Mouse (Mus musculus): ENCODE data around the gene Gfra1. TPM values are rescaled to one million over a fixed set of nuclear protein-coding genes. Genes with fewer than 3 reads are reported as not detected.

Gene Gfra1
- polyA plus RNA-seq, 1 experiment from 2014 or later = 40.4 TPM

GRCm38 (mm10) chr19:58255394-58255793 is 200.3 kb downstream of the Gfra1 start:
- no peak overlapping the region for H3K4me3 ChIP-seq (ENCODE audit: low read depth, low read length)
- no peaks in the 10 kb centered on the region for H3K27me3 ChIP-seq (ENCODE audit: control insufficient read depth, insufficient read depth, low read length)
- ATAC-seq (ENCODE audit: insufficient read depth, low FRiP score, low TSS enrichment) = no peak
- H3K4me1 ChIP-seq (ENCODE audit: control insufficient read depth, insufficient read depth, low read length) = no peaks in the 10 kb centered on the region
- no peak overlapping the region for H3K27ac ChIP-seq (ENCODE audit: low read depth, low read length)
- H3K36me3 ChIP-seq (ENCODE audit: control insufficient read depth, insufficient read depth, low read length) = no peaks in the 10 kb centered on the region
- no peaks in the 10 kb centered on the region for H3K9me3 ChIP-seq (ENCODE audit: control insufficient read depth, low read length)
- WGBS = 86% methylated on average over 7 of the region's 7 CpGs
- H3K9ac ChIP-seq (ENCODE audit: low read length) = no peak overlapping the region
- H3K4me2 ChIP-seq (ENCODE audit: low read depth) = no peak overlapping the region
- no peak for DNase-seq (ENCODE audit: low spot score)

DNA sequence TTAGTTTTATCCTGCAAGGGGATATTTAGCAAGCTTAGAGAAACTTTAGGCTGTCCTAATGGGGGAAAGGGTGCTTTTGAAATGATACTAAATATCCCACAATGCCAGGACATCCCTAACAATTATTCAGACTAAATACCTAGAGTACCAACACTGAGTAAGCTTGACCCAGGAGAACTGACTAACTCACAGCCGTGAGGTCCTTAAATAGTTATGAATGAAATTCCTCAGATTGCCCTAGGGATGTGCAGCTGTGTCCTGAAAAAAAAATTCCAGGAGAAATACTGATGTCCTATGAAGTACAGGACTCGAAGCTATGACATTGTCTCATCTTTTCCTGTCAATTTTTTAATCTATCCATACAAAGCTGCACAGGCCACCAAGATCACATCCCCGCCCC is 201.5 kb downstream of the Gfra1 start:
- WGBS = 72% methylated on average over 3 of the region's 3 CpGs
- no peak for DNase-seq (ENCODE audit: low spot score)
- Histone ChIP-seq H3K9ac (ENCODE audit: low read length) (no peak overlapping the region), H3K4me1 (ENCODE audit: control insufficient read depth, insufficient read depth, low read length) (no peaks in the 10 kb centered on the region), H3K36me3 (ENCODE audit: control insufficient read depth, insufficient read depth, low read length) (no peaks in the 10 kb centered on the region), H3K9me3 (ENCODE audit: control insufficient read depth, low read length) (no peaks in the 10 kb centered on the region), H3K27ac (ENCODE audit: low read depth, low read length) (no peak overlapping the region), H3K4me2 (ENCODE audit: low read depth) (no peak overlapping the region), H3K27me3 (ENCODE audit: control insufficient read depth, insufficient read depth, low read length) (no peaks in the 10 kb centered on the region), H3K4me3 (ENCODE audit: low read depth, low read length) (no peak overlapping the region)
- no peak for ATAC-seq (ENCODE audit: insufficient read depth, low FRiP score, low TSS enrichment)

DNA sequence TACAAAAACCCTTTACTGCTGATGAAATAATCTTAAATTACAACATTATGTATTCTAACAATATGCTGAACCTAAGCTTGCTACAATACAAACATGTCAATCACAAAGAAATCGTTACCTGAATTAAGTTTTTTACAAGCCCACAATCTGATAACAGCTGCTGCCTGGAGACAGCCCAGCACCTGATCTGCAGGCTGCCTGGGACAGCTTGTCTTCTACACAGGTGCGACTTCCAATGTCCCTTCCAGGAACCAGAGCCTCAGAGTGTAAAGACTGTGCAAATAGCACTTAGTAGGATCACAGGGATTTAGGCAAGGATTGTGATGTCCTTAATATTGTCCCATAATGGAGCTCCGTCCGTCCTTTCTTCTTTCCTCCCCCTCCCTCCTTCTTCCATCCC is 204.0 kb downstream of the Gfra1 start:
- Histone ChIP-seq H3K9ac (ENCODE audit: low read length) (no peak overlapping the region), H3K4me2 (ENCODE audit: low read depth) (no peak overlapping the region), H3K36me3 (ENCODE audit: control insufficient read depth, insufficient read depth, low read length) (no peaks in the 10 kb centered on the region), H3K9me3 (ENCODE audit: control insufficient read depth, low read length) (no peaks in the 10 kb centered on the region), H3K27ac (ENCODE audit: low read depth, low read length) (no peak overlapping the region), H3K27me3 (ENCODE audit: control insufficient read depth, insufficient read depth, low read length) (no peaks in the 10 kb centered on the region), H3K4me1 (ENCODE audit: control insufficient read depth, insufficient read depth, low read length) (no peaks in the 10 kb centered on the region), H3K4me3 (ENCODE audit: low read depth, low read length) (no peak overlapping the region)
- WGBS = 89% methylated on average over 4 of the region's 4 CpGs
- no peak for DNase-seq (ENCODE audit: low spot score)
- ATAC-seq (ENCODE audit: insufficient read depth, low FRiP score, low TSS enrichment) = no peak

DNA sequence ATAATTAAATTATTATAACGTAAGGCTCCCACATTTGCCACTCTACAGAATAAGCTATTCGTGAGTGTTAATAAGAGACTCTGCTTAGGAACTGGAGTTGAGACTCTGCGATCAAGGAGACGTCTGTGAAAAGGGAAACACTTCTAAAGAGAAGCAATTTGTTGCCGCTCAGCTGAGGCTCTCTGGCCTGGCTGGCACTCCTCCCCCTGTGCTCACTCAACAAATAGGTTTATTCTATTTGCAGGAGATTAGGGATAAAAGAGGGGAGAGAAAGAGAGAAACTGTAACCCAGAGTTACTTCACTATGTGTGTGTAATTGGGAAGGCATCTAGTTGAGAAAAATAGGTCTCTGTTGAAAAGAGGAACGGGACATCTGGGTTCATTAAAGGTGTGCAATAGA is 204.6 kb downstream of the Gfra1 start:
- 78% methylated on average over 6 of the region's 6 CpGs for WGBS
- Histone ChIP-seq H3K4me3 (ENCODE audit: low read depth, low read length) (no peak overlapping the region), H3K27ac (ENCODE audit: low read depth, low read length) (no peak overlapping the region), H3K4me1 (ENCODE audit: control insufficient read depth, insufficient read depth, low read length) (no peaks in the 10 kb centered on the region), H3K9me3 (ENCODE audit: control insufficient read depth, low read length) (no peaks in the 10 kb centered on the region), H3K27me3 (ENCODE audit: control insufficient read depth, insufficient read depth, low read length) (no peaks in the 10 kb centered on the region), H3K4me2 (ENCODE audit: low read depth) (no peak overlapping the region), H3K36me3 (ENCODE audit: control insufficient read depth, insufficient read depth, low read length) (no peaks in the 10 kb centered on the region), H3K9ac (ENCODE audit: low read length) (no peak overlapping the region)
- no peak for ATAC-seq (ENCODE audit: insufficient read depth, low FRiP score, low TSS enrichment)
- DNase-seq (ENCODE audit: low spot score) = no peak

DNA sequence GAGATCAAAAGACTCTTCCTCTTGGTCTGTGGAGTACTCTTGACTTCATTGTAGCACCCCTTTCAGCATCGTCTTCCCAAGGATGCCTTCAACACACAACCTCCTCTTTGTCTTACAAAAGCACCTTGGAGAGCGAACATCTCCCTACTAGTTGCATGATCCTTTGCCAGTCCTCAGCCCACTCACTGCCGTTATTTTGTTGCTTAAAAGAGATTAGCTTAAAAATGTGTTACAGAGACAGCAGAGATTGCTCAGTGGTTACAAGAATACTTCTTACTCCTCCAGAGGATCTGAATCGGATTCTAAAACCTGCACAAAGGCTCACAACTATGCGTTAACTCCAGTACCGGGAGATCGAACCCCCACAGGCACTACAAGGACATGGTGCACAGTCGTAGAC is 205.5 kb downstream of the Gfra1 start:
- Histone ChIP-seq H3K4me3 (ENCODE audit: low read depth, low read length) (no peak overlapping the region), H3K4me1 (ENCODE audit: control insufficient read depth, insufficient read depth, low read length) (no peaks in the 10 kb centered on the region), H3K9ac (ENCODE audit: low read length) (no peak overlapping the region), H3K4me2 (ENCODE audit: low read depth) (no peak overlapping the region), H3K27me3 (ENCODE audit: control insufficient read depth, insufficient read depth, low read length) (no peaks in the 10 kb centered on the region), H3K9me3 (ENCODE audit: control insufficient read depth, low read length) (no peaks in the 10 kb centered on the region), H3K27ac (ENCODE audit: low read depth, low read length) (no peak overlapping the region), H3K36me3 (ENCODE audit: control insufficient read depth, insufficient read depth, low read length) (no peaks in the 10 kb centered on the region)
- ATAC-seq (ENCODE audit: insufficient read depth, low FRiP score, low TSS enrichment) (no peak), DNase-seq (ENCODE audit: low spot score) (no peak)
- WGBS = 90% methylated on average over 8 of the region's 8 CpGs

DNA sequence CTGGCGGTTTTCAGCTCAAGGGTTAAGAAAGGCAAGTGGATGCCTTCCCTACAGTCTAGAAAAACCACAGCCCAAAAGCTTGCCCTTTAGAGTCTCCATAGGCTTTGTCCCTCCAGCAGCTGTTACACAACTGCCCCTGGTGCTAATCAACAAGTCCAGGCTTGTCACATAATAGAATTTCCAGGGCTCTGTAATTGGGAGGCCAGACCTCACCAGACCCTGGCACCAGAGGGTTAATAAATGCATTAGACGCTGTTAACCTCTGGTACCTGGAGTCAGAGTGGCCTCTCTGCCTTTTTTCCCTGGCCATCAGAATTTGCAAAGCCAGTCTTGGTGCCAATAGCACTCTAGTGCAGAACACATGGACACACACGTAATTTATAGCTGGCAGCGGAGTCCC is 211.6 kb downstream of the Gfra1 start:
- H3K4me3 ChIP-seq (ENCODE audit: low read depth, low read length) = no peak overlapping the region
- H3K4me2 ChIP-seq (ENCODE audit: low read depth) = no peak overlapping the region
- H3K27ac ChIP-seq (ENCODE audit: low read depth, low read length) = no peak overlapping the region
- peaks cover 4% of the 10 kb centered on the region; the same call in 1 of the 2 replicates for H3K4me1 ChIP-seq (ENCODE audit: control insufficient read depth, insufficient read depth, low read length)
- no peak overlapping the region for H3K9ac ChIP-seq (ENCODE audit: low read length)
- DNase-seq (ENCODE audit: low spot score) = no peak
- H3K36me3 ChIP-seq (ENCODE audit: control insufficient read depth, insufficient read depth, low read length) = no peaks in the 10 kb centered on the region
- 55% methylated on average over 4 of the region's 4 CpGs for WGBS
- no peaks in the 10 kb centered on the region for H3K9me3 ChIP-seq (ENCODE audit: control insufficient read depth, low read length)
- ATAC-seq (ENCODE audit: insufficient read depth, low FRiP score, low TSS enrichment) = no peak
- H3K27me3 ChIP-seq (ENCODE audit: control insufficient read depth, insufficient read depth, low read length) = no peaks in the 10 kb centered on the region

GRCm38 (mm10) chr19:58243604-58244003 is 212.1 kb downstream of the Gfra1 start:
- no peak overlapping the region for H3K27ac ChIP-seq (ENCODE audit: low read depth, low read length)
- no peak overlapping the region for H3K4me2 ChIP-seq (ENCODE audit: low read depth)
- 86% methylated on average over 1 of the region's 1 CpGs for WGBS
- H3K36me3 ChIP-seq (ENCODE audit: control insufficient read depth, insufficient read depth, low read length) = no peaks in the 10 kb centered on the region
- H3K9me3 ChIP-seq (ENCODE audit: control insufficient read depth, low read length) = no peaks in the 10 kb centered on the region
- no peak for ATAC-seq (ENCODE audit: insufficient read depth, low FRiP score, low TSS enrichment)
- no peak overlapping the region for H3K4me3 ChIP-seq (ENCODE audit: low read depth, low read length)
- H3K27me3 ChIP-seq (ENCODE audit: control insufficient read depth, insufficient read depth, low read length) = no peaks in the 10 kb centered on the region
- H3K9ac ChIP-seq (ENCODE audit: low read length) = no peak overlapping the region
- peaks cover 4% of the 10 kb centered on the region; the same call in 1 of the 2 replicates for H3K4me1 ChIP-seq (ENCODE audit: control insufficient read depth, insufficient read depth, low read length)
- DNase-seq (ENCODE audit: low spot score) = no peak

- 90% methylated on average over 8 of the region's 8 CpGs for WGBS
- Histone ChIP-seq H3K27me3 (ENCODE audit: control insufficient read depth, insufficient read depth, low read length) (no peaks in the 10 kb centered on the region), H3K27ac (ENCODE audit: low read depth, low read length) (no peak overlapping the region), H3K36me3 (ENCODE audit: control insufficient read depth, insufficient read depth, low read length) (no peaks in the 10 kb centered on the region), H3K4me2 (ENCODE audit: low read depth) (no peak overlapping the region), H3K9me3 (ENCODE audit: control insufficient read depth, low read length) (no peaks in the 10 kb centered on the region), H3K9ac (ENCODE audit: low read length) (no peak overlapping the region), H3K4me3 (ENCODE audit: low read depth, low read length) (no peak overlapping the region), H3K4me1 (ENCODE audit: control insufficient read depth, insufficient read depth, low read length) (no peaks in the 10 kb centered on the region)
- DNase-seq (ENCODE audit: low spot score) (no peak), ATAC-seq (ENCODE audit: insufficient read depth, low FRiP score, low TSS enrichment) (no peak)
These were observed 217.4 kb downstream of the Gfra1 start for GRCm38 (mm10) chr19:58238325-58238724.

- DNase-seq (ENCODE audit: low spot score) (no peak), ATAC-seq (ENCODE audit: insufficient read depth, low FRiP score, low TSS enrichment) (no peak)
- no peak overlapping the region for H3K4me3 ChIP-seq (ENCODE audit: low read depth, low read length)
- H3K9ac ChIP-seq (ENCODE audit: low read length) = no peak overlapping the region
- no peak overlapping the region for H3K27ac ChIP-seq (ENCODE audit: low read depth, low read length)
- H3K9me3 ChIP-seq (ENCODE audit: control insufficient read depth, low read length) = no peaks in the 10 kb centered on the region
- H3K4me1 ChIP-seq (ENCODE audit: control insufficient read depth, insufficient read depth, low read length) = 0 out of 2 replicates have a peak, but pooled peaks cover 3% of the 10 kb centered on the region
- WGBS = 82% methylated on average over 9 of the region's 9 CpGs
- no peak overlapping the region for H3K4me2 ChIP-seq (ENCODE audit: low read depth)
- H3K36me3 ChIP-seq (ENCODE audit: control insufficient read depth, insufficient read depth, low read length) = no peaks in the 10 kb centered on the region
- H3K27me3 ChIP-seq (ENCODE audit: control insufficient read depth, insufficient read depth, low read length) = no peaks in the 10 kb centered on the region
These were observed 228.0 kb downstream of the Gfra1 start for GRCm38 (mm10) chr19:58227725-58228124.

Measured in neural tube, embryonic 11.5 days (tissue).